Mouse (Mus musculus): ENCODE measurements around the gene Zbtb16.

- TF ChIP-seq POLR2A (IDR thresholded peaks at IDR 0.05; ENCODE audit: extremely low read depth, insufficient read depth, low read length), result no peak
- no peak for TF ChIP-seq CTCF (IDR thresholded peaks at IDR 0.05; ENCODE audit: low read depth, low read length)
Observed at GRCm38 (mm10) chr9:48726341-48726740, 109.7 kb downstream of the Zbtb16 start.
